Mouse (Mus musculus) neural tube, embryonic 12.5 days (tissue): Measurements from ENCODE around the gene Rgs9. TPM values are rescaled to one million over a fixed set of nuclear protein-coding genes. Genes with fewer than 3 reads are reported as not detected.
A peak's percentile ranks its signal among the peaks of the same experiment; 100 is the strongest.
"Not testable (repeated sequence)": the region's sequence is repeated elsewhere in the genome, so short reads cannot be mapped to it uniquely, and the experiment has no call there.

ENCODE experiments used
- ATAC-seq: fragments of 200-750 bp; cut with Nextera tagmentation; 2 replicates; pipeline ENCODE4 v1.8.0; 2017; ENCODE audit warnings: low read depth, mild to moderate bottlenecking, moderate TSS enrichment, moderate library complexity; ENCODE audit not compliant: low FRiP score
- H3K27ac ChIP-seq: fragments of 300-500 bp; sonication (generic); 2 replicates; pipeline ENCODE4 v1.5.1; 2016
- H3K27me3 ChIP-seq: fragments of 300-500 bp; sonication (generic); replicated peaks from 2 replicates; pipeline ENCODE4 v1.6.1; 2016; ENCODE audit warnings: mild to moderate bottlenecking
- H3K36me3 ChIP-seq: fragments of 300-500 bp; sonication (generic); 2 replicates; pipeline ENCODE4 v1.6.1; 2016; ENCODE audit warnings: mild to moderate bottlenecking
- H3K4me1 ChIP-seq: fragments of 300-500 bp; sonication (generic); 2 replicates; pipeline ENCODE4 v1.6.1; 2016
- H3K4me2 ChIP-seq: fragments of 300-500 bp; sonication (generic); replicated peaks from 2 replicates; pipeline ENCODE4 v1.6.1; 2016; ENCODE audit warnings: mild to moderate bottlenecking
- H3K4me3 ChIP-seq: fragments of 300-500 bp; sonication (generic); 2 replicates; pipeline ENCODE4 v1.5.1; 2016
- H3K9ac ChIP-seq: fragments of 300-500 bp; sonication (generic); 2 replicates; pipeline ENCODE4 v1.6.1; 2016; ENCODE audit warnings: mild to moderate bottlenecking
- H3K9me3 ChIP-seq: fragments of 300-500 bp; sonication (generic); 2 replicates; pipeline ENCODE4 v1.6.1; 2016; ENCODE audit warnings: mild to moderate bottlenecking
- WGBS: fragments of 180-500 bp; shearing (Covaris S2); methylation state at CpG from one replicate; pipeline ENCODE4 v1.1.7; 2016; 5-methylcytosine and 5-hydroxymethylcytosine counted together
- polyA plus RNA-seq: library from polyadenylated mRNA; unstranded; fragments of >200 nt; fragmentation: Nextera tagmentation; extraction: Ambion mirVana; gene quantifications from 2 replicates; pipeline ENCODE4 v1.2.1, GENCODE M21; 2016

Rgs9 gene
- polyA plus RNA-seq, 1 experiment from 2014 or later, result 3.4 TPM

- H3K9ac ChIP-seq, result no peak overlapping the region
- H3K4me1 ChIP-seq, result peaks cover 4% of the 10 kb centered on the region
- 82% methylated on average over 7 of the region's 7 CpGs for WGBS
- no peak for ATAC-seq
- no peak overlapping the region for H3K27ac ChIP-seq
- H3K4me2 ChIP-seq, result peak overlapping the region; percentile 81
- no peak overlapping the region for H3K4me3 ChIP-seq
- no peaks in the 10 kb centered on the region for H3K9me3 ChIP-seq
- H3K27me3 ChIP-seq, result 0 out of 2 replicates have a peak, but pooled peaks cover 3% of the 10 kb centered on the region
- H3K36me3 ChIP-seq, result no peaks in the 10 kb centered on the region
Observed at GRCm38 (mm10) chr11:109297031-109297430, 898 bp downstream of the Rgs9 start.

GRCm38 (mm10) chr11:109292056-109292455 is 5.9 kb downstream of the Rgs9 start:
- WGBS, result 46% methylated on average over 3 of the region's 3 CpGs
- H3K9ac ChIP-seq, result no peak overlapping the region
- no peaks in the 10 kb centered on the region for H3K36me3 ChIP-seq
- H3K4me2 ChIP-seq, result no peak overlapping the region
- no peaks in the 10 kb centered on the region for H3K9me3 ChIP-seq
- no peak for ATAC-seq
- 0 out of 2 replicates have a peak, but pooled peaks cover 3% of the 10 kb centered on the region for H3K27me3 ChIP-seq
- H3K4me1 ChIP-seq, result no peaks in the 10 kb centered on the region; the same call in 1 of the 2 replicates
- no peak overlapping the region for H3K27ac ChIP-seq
- H3K4me3 ChIP-seq, result no peak overlapping the region

GRCm38 (mm10) chr11:109289378-109289777 is 8.6 kb downstream of the Rgs9 start:
- not testable (repeated sequence) for H3K9me3 ChIP-seq, H3K27ac ChIP-seq, H3K4me2 ChIP-seq, H3K9ac ChIP-seq, H3K36me3 ChIP-seq, H3K4me3 ChIP-seq, ATAC-seq, H3K27me3 ChIP-seq, H3K4me1 ChIP-seq
- 93% methylated on average over 9 of the region's 9 CpGs for WGBS

GRCm38 (mm10) chr11:109284811-109285210 is 13.1 kb downstream of the Rgs9 start:
- Histone ChIP-seq H3K27me3 (no peaks in the 10 kb centered on the region), H3K4me3 (no peak overlapping the region), H3K9ac (no peak overlapping the region), H3K9me3 (no peaks in the 10 kb centered on the region), H3K4me1 (no peaks in the 10 kb centered on the region), H3K4me2 (no peak overlapping the region), H3K27ac (no peak overlapping the region), H3K36me3 (no peaks in the 10 kb centered on the region)
- WGBS, result 91% methylated on average over 1 of the region's 1 CpGs
- ATAC-seq, result no peak

GRCm38 (mm10) chr11:109278186-109278585 is 19.7 kb downstream of the Rgs9 start:
- Histone ChIP-seq H3K27ac (no peak overlapping the region), H3K36me3 (no peaks in the 10 kb centered on the region), H3K27me3 (no peaks in the 10 kb centered on the region), H3K4me3 (no peak overlapping the region), H3K4me2 (no peak overlapping the region), H3K9ac (no peak overlapping the region), H3K4me1 (no peaks in the 10 kb centered on the region), H3K9me3 (no peaks in the 10 kb centered on the region)
- WGBS, result 72% methylated on average over 7 of the region's 7 CpGs
- ATAC-seq, result no peak

GRCm38 (mm10) chr11:109271399-109271798 is 26.5 kb downstream of the Rgs9 start:
- Histone ChIP-seq H3K9ac (no peak overlapping the region), H3K27me3 (no peaks in the 10 kb centered on the region), H3K4me1 (peaks cover 13% of the 10 kb centered on the region; the same call in 1 of the 2 replicates), H3K4me3 (no peak overlapping the region), H3K9me3 (no peaks in the 10 kb centered on the region), H3K4me2 (no peak overlapping the region), H3K27ac (no peak overlapping the region), H3K36me3 (no peaks in the 10 kb centered on the region)
- ATAC-seq, result no peak
- 87% methylated on average over 9 of the region's 9 CpGs for WGBS

GRCm38 (mm10) chr11:109270366-109270765 is 27.6 kb downstream of the Rgs9 start:
- Histone ChIP-seq H3K4me1 (peaks cover 13% of the 10 kb centered on the region; the same call in 1 of the 2 replicates), H3K9ac (no peak overlapping the region), H3K27me3 (no peaks in the 10 kb centered on the region), H3K4me2 (no peak overlapping the region), H3K4me3 (no peak overlapping the region), H3K27ac (no peak overlapping the region), H3K9me3 (no peaks in the 10 kb centered on the region), H3K36me3 (no peaks in the 10 kb centered on the region)
- 49% methylated on average over 8 of the region's 8 CpGs for WGBS
- no peak for ATAC-seq

GRCm38 (mm10) chr11:109269662-109270341 is 28.1 kb downstream of the Rgs9 start:
- peak; percentile 68 for ATAC-seq

GRCm38 (mm10) chr11:109269283-109269661 is 28.7 kb downstream of the Rgs9 start:
- Histone ChIP-seq H3K9me3 (no peaks in the 10 kb centered on the region), H3K4me3 (no peak overlapping the region), H3K27me3 (no peaks in the 10 kb centered on the region), H3K9ac (no peak overlapping the region), H3K27ac (no peak overlapping the region), H3K4me2 (no peak overlapping the region), H3K36me3 (no peaks in the 10 kb centered on the region), H3K4me1 (peaks cover 13% of the 10 kb centered on the region; the same call in 1 of the 2 replicates)
- WGBS, result 78% methylated on average over 5 of the region's 5 CpGs
- peak; percentile 48; the same call in 1 of the 2 replicates for ATAC-seq

More at GRCm38 (mm10) chr11:109269662-109270341, 28.1 kb downstream of the Rgs9 start:
- H3K9me3 ChIP-seq, result no peaks in the 10 kb centered on the region
- no peak overlapping the region for H3K4me3 ChIP-seq
- H3K27ac ChIP-seq, result no peak overlapping the region
- 45% methylated on average over 16 of the region's 16 CpGs for WGBS
- no peaks in the 10 kb centered on the region for H3K27me3 ChIP-seq
- no peak overlapping the region for H3K9ac ChIP-seq
- H3K4me2 ChIP-seq, result no peak overlapping the region
- H3K4me1 ChIP-seq, result peaks cover 13% of the 10 kb centered on the region; the same call in 1 of the 2 replicates
- no peaks in the 10 kb centered on the region for H3K36me3 ChIP-seq

GRCm38 (mm10) chr11:109266161-109266910 is 31.6 kb downstream of the Rgs9 start:
- Histone ChIP-seq H3K36me3 (no peaks in the 10 kb centered on the region), H3K9ac (no peak overlapping the region), H3K9me3 (no peaks in the 10 kb centered on the region), H3K27me3 (no peaks in the 10 kb centered on the region), H3K27ac (no peak overlapping the region), H3K4me3 (no peak overlapping the region), H3K4me2 (no peak overlapping the region), H3K4me1 (peaks cover 13% of the 10 kb centered on the region; the same call in 1 of the 2 replicates)
- no peak for ATAC-seq
- WGBS, result 88% methylated on average over 12 of the region's 12 CpGs

GRCm38 (mm10) chr11:109264159-109264768 is 33.7 kb downstream of the Rgs9 start:
- 74% methylated on average over 11 of the region's 11 CpGs for WGBS
- no peaks in the 10 kb centered on the region for H3K9me3 ChIP-seq
- no peak overlapping the region for H3K27ac ChIP-seq
- no peaks in the 10 kb centered on the region for H3K36me3 ChIP-seq
- H3K27me3 ChIP-seq, result no peaks in the 10 kb centered on the region
- ATAC-seq, result no peak
- H3K4me3 ChIP-seq, result no peak overlapping the region
- H3K9ac ChIP-seq, result no peak overlapping the region
- 0 out of 2 replicates have a peak, but pooled peaks cover 7% of the 10 kb centered on the region for H3K4me1 ChIP-seq
- H3K4me2 ChIP-seq, result no peak overlapping the region

GRCm38 (mm10) chr11:109260561-109260960 is 37.4 kb downstream of the Rgs9 start:
- Histone ChIP-seq H3K36me3 (no peaks in the 10 kb centered on the region), H3K27me3 (no peaks in the 10 kb centered on the region), H3K4me1 (no peaks in the 10 kb centered on the region), H3K4me3 (no peak overlapping the region), H3K4me2 (no peak overlapping the region), H3K9ac (no peak overlapping the region), H3K27ac (no peak overlapping the region), H3K9me3 (no peaks in the 10 kb centered on the region)
- ATAC-seq, result no peak
- 90% methylated on average over 7 of the region's 7 CpGs for WGBS
